In the genomic region with DNA sequence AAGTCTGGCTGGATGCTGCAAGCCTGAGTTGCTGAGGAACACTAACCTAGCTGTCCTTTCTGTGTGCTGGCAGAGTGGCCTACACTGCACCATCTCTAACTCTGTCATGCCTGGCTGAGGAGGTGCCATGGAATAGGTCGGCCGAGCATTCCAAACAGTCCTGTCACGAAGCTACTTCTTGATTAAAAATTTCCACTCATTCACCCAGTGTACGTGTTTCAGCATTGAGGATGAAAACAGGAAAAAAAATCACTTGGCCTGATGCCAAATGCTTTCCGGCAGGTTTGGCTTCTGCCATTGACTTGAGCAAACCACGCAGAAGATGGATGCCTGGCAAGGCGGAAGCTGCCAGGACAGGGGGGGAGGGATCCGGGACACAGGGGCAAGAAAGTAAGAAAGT, we compare ENCODE assay signal across 8 mouse cellular contexts. TPM values are rescaled to one million over a fixed set of nuclear protein-coding genes. Genes with fewer than 3 reads are reported as not detected.
DNase-seq lines count a peak whose midpoint lies in the region; ATAC-seq and TF ChIP-seq lines count a peak whose summit lies in the region.

No protein-coding gene starts in this region.

- peak; percentile 62; the same call in 1 of the 2 replicates for ATAC-seq in lung, embryonic 14.5 days (ENCODE audit: insufficient read depth)
- peak; percentile 41; the same call in 1 of the 2 replicates for ATAC-seq in embryonic facial prominence, embryonic 14.5 days (ENCODE audit: low read depth)

- H3K9me3 ChIP-seq in lung, embryonic 14.5 days (ENCODE audit: low read depth, low read length): no peaks in the 10 kb centered on the region
- H3K9me3 ChIP-seq in embryonic facial prominence, embryonic 14.5 days (ENCODE audit: control insufficient read depth, low read length): no peaks in the 10 kb centered on the region

- WGBS in lung, embryonic 14.5 days: 17% methylated on average over 8 of the region's 8 CpGs
- WGBS in embryonic facial prominence, embryonic 14.5 days: 40% methylated on average over 8 of the region's 8 CpGs

- no peak overlapping the region; the same call in 1 of the 2 replicates for H3K9ac ChIP-seq in lung, embryonic 14.5 days
- no peak overlapping the region for H3K9ac ChIP-seq in embryonic facial prominence, embryonic 14.5 days (ENCODE audit: low read depth, low read length)

- no peaks in the 10 kb centered on the region for H3K36me3 ChIP-seq in lung, embryonic 14.5 days (ENCODE audit: insufficient read depth)
- H3K36me3 ChIP-seq in embryonic facial prominence, embryonic 14.5 days (ENCODE audit: control insufficient read depth, insufficient read depth, low read length): no peaks in the 10 kb centered on the region

- TF ChIP-seq POLR2A in brain, embryonic 14.5 days (IDR thresholded peaks at IDR 0.05; ENCODE audit: borderline replicate concordance, extremely low read depth, insufficient read depth, insufficient read length, poor library complexity, severe bottlenecking): no peak

- peak; percentile 81 for DNase-seq in lung, embryonic 14.5 days
- DNase-seq in lung, postnatal 25 days (ENCODE audit: low spot score): no peak
- DNase-seq in brain, embryonic 14.5 days (ENCODE audit: low read depth): peak; percentile 69
- DNase-seq in embryonic facial prominence, embryonic 14.5 days (ENCODE audit: low spot score): peak; percentile 62
- peak; percentile 79 for DNase-seq in kidney, postnatal 14 days
- DNase-seq in left cerebral cortex, adult 2 months (ENCODE audit: extremely low spot score in 1 of 2, low spot score in 2 of 2): no peak
- DNase-seq in ovary, postnatal 14 days (ENCODE audit: low spot score): no peak
- DNase-seq in layer of hippocampus, adult 9-10 months (ENCODE audit: low spot score): no peak

- intact Hi-C loops in left cerebral cortex, adult 2 months (cut with DNase I): no loop called here

- TF ChIP-seq CTCF in lung, embryonic 14.5 days (IDR thresholded peaks at IDR 0.05; ENCODE audit: low read depth): no peak
- no peak for TF ChIP-seq CTCF in brain, embryonic 14.5 days (IDR thresholded peaks at IDR 0.05; ENCODE audit: borderline replicate concordance, extremely low read depth, insufficient read depth, insufficient read length)
- TF ChIP-seq CTCF in left cerebral cortex, adult 2 months (IDR thresholded peaks at IDR 0.05): no peak

- no peaks in the 10 kb centered on the region for H3K4me1 ChIP-seq in lung, embryonic 14.5 days (ENCODE audit: insufficient read depth)
- no peaks in the 10 kb centered on the region for H3K4me1 ChIP-seq in embryonic facial prominence, embryonic 14.5 days (ENCODE audit: control insufficient read depth, insufficient read depth, low read length)

- H3K27me3 ChIP-seq in lung, embryonic 14.5 days (ENCODE audit: insufficient read depth, low read length): no peaks in the 10 kb centered on the region
- no peaks in the 10 kb centered on the region for H3K27me3 ChIP-seq in embryonic facial prominence, embryonic 14.5 days (replicated peaks; ENCODE audit: control insufficient read depth, insufficient read depth, low read length)

- H3K4me3 ChIP-seq in lung, embryonic 14.5 days (ENCODE audit: low read depth, low read length): no peak overlapping the region
- no peak overlapping the region for H3K4me3 ChIP-seq in embryonic facial prominence, embryonic 14.5 days (ENCODE audit: low read depth, low read length)
- H3K4me3 ChIP-seq in left cerebral cortex, adult 2 months: no peak overlapping the region

- H3K27ac ChIP-seq in lung, embryonic 14.5 days (ENCODE audit: low read depth): no peak overlapping the region
- no peak overlapping the region for H3K27ac ChIP-seq in embryonic facial prominence, embryonic 14.5 days (replicated peaks; ENCODE audit: low read depth, low read length)
- no peak overlapping the region for H3K27ac ChIP-seq in left cerebral cortex, adult 2 months

- H3K4me2 ChIP-seq in lung, embryonic 14.5 days: no peak overlapping the region
- H3K4me2 ChIP-seq in embryonic facial prominence, embryonic 14.5 days (ENCODE audit: low read depth, low read length): no peak overlapping the region

RNA-seq across cellular contexts. Expression of gene Dnm3, which starts 24.3 kb away (rescaled TPM):
- 2.6 and 2.8 TPM in 2 replicates for polyA plus RNA-seq in lung, embryonic 14.5 days (2014; fragmentation: Nextera tagmentation; extraction: Ambion mirVana)
- polyA plus RNA-seq in brain, embryonic 14.5 days (2012; rRNA removed): 27.1 and 45.3 TPM in 2 replicates
- 9.1 and 10.7 TPM in 2 replicates for polyA plus RNA-seq in embryonic facial prominence, embryonic 14.5 days (2014; fragmentation: Nextera tagmentation; extraction: Ambion mirVana)
- total RNA-seq in left cerebral cortex, adult 2 months (2021): 100 to 1,000 TPM; 102 to 103 TPM

Comparison
In these comparisons a context has a peak if more than half of its experiments do, and no peak if none do; other contexts are left out.
1. DNase-seq: peak in lung, embryonic 14.5 days (single experiment), brain, embryonic 14.5 days (single experiment), embryonic facial prominence, embryonic 14.5 days (single experiment) and kidney, postnatal 14 days (single experiment); none in lung, postnatal 25 days (single experiment), left cerebral cortex, adult 2 months (0 of 2), ovary, postnatal 14 days (single experiment) and layer of hippocampus, adult 9-10 months (single experiment).